Mouse (Mus musculus): ENCODE results near the gene Aqp12. TPM values are rescaled to one million over a fixed set of nuclear protein-coding genes. Genes with fewer than 3 reads are reported as not detected.

Aqp12 gene
- total and polyA plus RNA-seq, 2 experiments from 2014 or later = not detected

DNA sequence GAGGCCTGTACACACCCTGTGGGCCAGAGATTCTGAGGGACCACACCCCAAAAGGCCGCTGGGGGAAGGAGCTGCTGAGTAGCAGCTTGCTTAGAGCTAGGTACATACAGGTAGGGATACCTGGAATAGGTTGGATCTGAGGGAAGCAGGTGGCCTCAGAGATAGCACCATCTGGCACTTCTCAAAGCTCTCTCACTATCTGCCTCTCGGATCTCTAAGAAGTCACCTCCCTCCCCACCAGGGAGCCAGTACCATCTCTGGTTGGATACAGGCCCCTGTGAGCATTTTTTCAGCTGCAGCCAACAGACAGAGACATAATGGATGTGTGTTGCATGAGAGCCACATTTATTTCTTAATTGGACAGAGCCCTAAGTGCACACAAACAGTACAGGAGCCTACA, 9.0 kb downstream of the Aqp12 start:
- 63% methylated on average over 2 of the region's 2 CpGs for WGBS
- Histone ChIP-seq H3K9ac (no peak overlapping the region), H3K9me3 (ENCODE audit: low read length) (no peaks in the 10 kb centered on the region), H3K27me3 (ENCODE audit: insufficient read depth, low read length) (no peaks in the 10 kb centered on the region), H3K27ac (ENCODE audit: low read depth, low read length) (0 out of 2 replicates have a peak overlapping the region, but pooled peaks have one; percentile 0), H3K4me2 (ENCODE audit: low read depth) (no peak overlapping the region), H3K36me3 (ENCODE audit: insufficient read depth) (peaks cover 46% of the 10 kb centered on the region), H3K4me3 (ENCODE audit: low read depth, low read length) (no peak overlapping the region), H3K4me1 (ENCODE audit: insufficient read depth) (no peaks in the 10 kb centered on the region)
- DNase-seq (no peak), ATAC-seq (no peak)
- no peak for TF ChIP-seq CTCF (IDR thresholded peaks at IDR 0.05; ENCODE audit: low read depth)

DNA sequence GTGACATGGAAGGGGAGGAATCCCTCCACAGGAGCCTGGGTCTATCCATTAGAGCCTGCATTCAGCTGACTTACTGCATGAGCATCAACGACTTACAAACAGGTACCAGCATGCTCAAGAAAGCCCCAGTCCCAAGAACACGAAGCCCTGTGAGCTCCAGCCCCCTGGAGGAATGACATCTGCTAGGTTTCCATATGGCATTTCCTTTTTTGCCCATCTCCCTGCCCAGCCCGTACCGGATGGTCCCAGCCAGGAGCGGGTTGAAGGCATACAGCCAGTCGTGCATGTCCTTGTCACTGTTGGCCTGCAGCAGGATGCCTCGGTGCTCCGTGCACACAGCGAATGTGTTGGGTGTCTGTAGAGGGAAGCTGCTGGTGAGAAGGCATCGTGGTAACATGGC, 12.6 kb downstream of the Aqp12 start:
- no peaks in the 10 kb centered on the region for H3K27me3 ChIP-seq (ENCODE audit: insufficient read depth, low read length)
- peaks cover 82% of the 10 kb centered on the region for H3K36me3 ChIP-seq (ENCODE audit: insufficient read depth)
- no peak overlapping the region for H3K9ac ChIP-seq
- no peaks in the 10 kb centered on the region for H3K4me1 ChIP-seq (ENCODE audit: insufficient read depth)
- TF ChIP-seq CTCF (IDR thresholded peaks at IDR 0.05; ENCODE audit: low read depth) = no peak
- no peak overlapping the region for H3K4me2 ChIP-seq (ENCODE audit: low read depth)
- no peak for DNase-seq
- no peak for ATAC-seq
- no peak overlapping the region for H3K4me3 ChIP-seq (ENCODE audit: low read depth, low read length)
- WGBS = 90% methylated on average over 10 of the region's 10 CpGs
- H3K27ac ChIP-seq (ENCODE audit: low read depth, low read length) = no peak overlapping the region
- no peaks in the 10 kb centered on the region for H3K9me3 ChIP-seq (ENCODE audit: low read length)

DNA sequence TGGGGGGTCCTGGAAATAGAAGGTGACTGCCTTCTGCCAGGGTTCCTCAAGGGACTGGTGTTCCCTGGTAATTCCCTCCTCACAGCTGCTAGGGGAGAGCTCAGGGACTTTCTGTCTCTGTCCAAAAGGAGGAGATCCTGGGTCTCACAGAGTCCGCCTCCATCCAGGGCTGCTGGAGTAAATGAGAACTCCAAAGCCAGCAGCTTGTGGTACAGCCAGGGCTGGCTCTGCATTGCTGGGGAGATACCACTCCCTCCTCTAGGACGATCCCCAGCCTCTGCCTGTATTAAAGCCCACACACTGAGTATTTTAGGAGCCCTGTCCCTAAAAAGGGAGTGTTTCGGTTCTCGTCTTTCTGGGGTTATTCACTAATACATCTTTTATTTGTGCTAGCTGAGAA, 14.5 kb downstream of the Aqp12 start:
- Histone ChIP-seq H3K36me3 (ENCODE audit: insufficient read depth) (peaks cover 94% of the 10 kb centered on the region), H3K4me2 (ENCODE audit: low read depth) (no peak overlapping the region), H3K9ac (no peak overlapping the region), H3K4me3 (ENCODE audit: low read depth, low read length) (no peak overlapping the region), H3K4me1 (ENCODE audit: insufficient read depth) (no peaks in the 10 kb centered on the region), H3K27ac (ENCODE audit: low read depth, low read length) (no peak overlapping the region), H3K27me3 (ENCODE audit: insufficient read depth, low read length) (no peaks in the 10 kb centered on the region), H3K9me3 (ENCODE audit: low read length) (no peaks in the 10 kb centered on the region)
- ATAC-seq = no peak
- TF ChIP-seq CTCF (IDR thresholded peaks at IDR 0.05; ENCODE audit: low read depth) = no peak
- WGBS = 86% methylated on average over 4 of the region's 4 CpGs
- DNase-seq = no peak

DNA sequence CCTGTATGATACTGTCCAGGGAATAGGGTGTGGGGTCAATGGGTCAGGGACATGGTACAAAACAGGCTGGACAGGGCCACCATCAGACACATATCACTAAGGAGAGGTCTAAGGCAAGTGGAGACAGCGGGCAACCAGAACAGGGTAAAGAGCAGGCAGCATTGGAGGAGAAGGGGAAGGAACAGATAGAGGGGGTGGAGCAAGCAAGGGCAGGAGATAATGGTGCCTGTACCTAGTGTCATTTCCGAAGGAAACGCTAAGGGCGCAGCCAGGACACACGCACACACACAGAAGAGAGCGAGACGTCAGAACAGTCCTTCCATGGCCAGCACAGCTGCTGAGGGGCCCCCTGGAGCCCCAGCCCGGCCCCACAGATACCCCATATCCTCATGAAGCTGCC, 20.5 kb downstream of the Aqp12 start:
- Histone ChIP-seq H3K4me2 (ENCODE audit: low read depth) (no peak overlapping the region), H3K27me3 (ENCODE audit: insufficient read depth, low read length) (no peaks in the 10 kb centered on the region), H3K9me3 (ENCODE audit: low read length) (no peaks in the 10 kb centered on the region), H3K27ac (ENCODE audit: low read depth, low read length) (no peak overlapping the region), H3K9ac (no peak overlapping the region), H3K4me1 (ENCODE audit: insufficient read depth) (no peaks in the 10 kb centered on the region), H3K36me3 (ENCODE audit: insufficient read depth) (peaks cover 95% of the 10 kb centered on the region), H3K4me3 (ENCODE audit: low read depth, low read length) (no peak overlapping the region)
- DNase-seq (no peak), ATAC-seq (no peak)
- WGBS = 90% methylated on average over 8 of the region's 8 CpGs
- no peak for TF ChIP-seq CTCF (IDR thresholded peaks at IDR 0.05; ENCODE audit: low read depth)

DNA sequence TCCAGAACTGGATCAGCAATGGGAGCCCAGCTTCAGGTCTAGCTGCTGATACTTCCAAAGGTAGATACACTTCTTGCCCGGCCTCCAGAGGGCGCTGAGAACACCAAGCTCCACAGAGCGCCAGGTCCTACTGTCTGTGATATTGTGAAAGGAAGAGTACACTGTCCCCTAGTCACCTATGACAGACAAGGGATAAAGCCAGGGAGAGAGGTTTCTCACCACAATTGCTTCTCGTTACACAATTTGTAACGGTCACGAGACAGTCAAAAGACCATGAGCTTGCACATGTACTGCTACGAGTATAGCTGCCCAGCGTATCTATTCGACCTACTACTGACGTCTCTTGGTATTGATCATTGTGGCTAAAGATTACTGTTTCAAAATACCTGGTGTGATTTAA, 23.3 kb downstream of the Aqp12 start:
- Histone ChIP-seq H3K27ac (ENCODE audit: low read depth, low read length) (no peak overlapping the region), H3K27me3 (ENCODE audit: insufficient read depth, low read length) (no peaks in the 10 kb centered on the region), H3K4me2 (ENCODE audit: low read depth) (no peak overlapping the region), H3K4me3 (ENCODE audit: low read depth, low read length) (no peak overlapping the region), H3K4me1 (ENCODE audit: insufficient read depth) (no peaks in the 10 kb centered on the region), H3K9ac (no peak overlapping the region), H3K9me3 (ENCODE audit: low read length) (no peaks in the 10 kb centered on the region), H3K36me3 (ENCODE audit: insufficient read depth) (peaks cover 93% of the 10 kb centered on the region)
- no peak for ATAC-seq
- WGBS = 95% methylated on average over 10 of the region's 10 CpGs
- peak; percentile 26; the same call in 1 of the 2 replicates for TF ChIP-seq CTCF (IDR thresholded peaks at IDR 0.05; ENCODE audit: low read depth)
- no peak for DNase-seq

DNA sequence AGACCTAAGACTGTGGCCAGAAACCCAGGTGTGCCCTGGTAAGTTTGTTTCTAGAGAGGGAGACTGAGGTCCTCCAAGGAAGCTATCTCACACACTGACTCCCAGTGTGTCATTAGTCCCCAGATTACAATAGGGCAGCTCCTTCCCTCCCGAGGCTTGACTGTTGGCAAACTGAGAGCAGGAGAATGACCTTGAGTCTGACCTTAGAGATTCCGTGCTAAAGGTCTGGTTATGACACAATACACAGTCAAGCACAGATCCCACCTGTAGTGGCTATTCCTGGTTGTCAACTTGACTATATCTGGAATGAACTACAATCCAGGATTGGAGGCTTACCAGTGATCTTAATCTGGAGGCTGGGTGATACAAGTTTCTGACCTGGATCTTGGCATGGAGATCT, 23.9 kb downstream of the Aqp12 start:
- no peak for TF ChIP-seq CTCF (IDR thresholded peaks at IDR 0.05; ENCODE audit: low read depth)
- Histone ChIP-seq H3K9ac (no peak overlapping the region), H3K4me3 (ENCODE audit: low read depth, low read length) (no peak overlapping the region), H3K4me1 (ENCODE audit: insufficient read depth) (no peaks in the 10 kb centered on the region), H3K27ac (ENCODE audit: low read depth, low read length) (no peak overlapping the region), H3K36me3 (ENCODE audit: insufficient read depth) (peaks cover 92% of the 10 kb centered on the region), H3K27me3 (ENCODE audit: insufficient read depth, low read length) (no peaks in the 10 kb centered on the region), H3K4me2 (ENCODE audit: low read depth) (no peak overlapping the region), H3K9me3 (ENCODE audit: low read length) (no peaks in the 10 kb centered on the region)
- DNase-seq = no peak
- ATAC-seq = no peak
- WGBS = 86% methylated on average over 2 of the region's 2 CpGs

DNA sequence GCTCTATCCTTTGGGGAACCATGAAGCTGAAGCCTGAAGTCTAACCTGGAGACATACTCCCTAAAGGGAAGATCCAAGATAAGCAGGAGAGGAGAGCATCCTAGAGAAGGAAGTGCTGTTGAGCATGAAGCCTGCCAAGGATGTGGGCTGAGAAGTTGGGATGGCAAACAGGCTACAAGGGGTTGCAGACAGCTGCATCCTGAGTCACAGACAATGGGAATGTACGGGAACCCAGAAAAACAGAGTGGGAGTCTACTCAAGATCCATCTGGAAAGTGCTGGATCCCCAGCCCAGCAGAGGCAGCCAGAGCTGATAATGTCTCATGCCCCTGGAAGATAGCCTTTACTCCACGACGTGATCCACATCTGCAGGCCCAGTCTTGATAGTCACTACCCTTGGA, 25.1 kb downstream of the Aqp12 start:
- Histone ChIP-seq H3K9me3 (ENCODE audit: low read length) (no peaks in the 10 kb centered on the region), H3K4me3 (ENCODE audit: low read depth, low read length) (no peak overlapping the region), H3K27ac (ENCODE audit: low read depth, low read length) (no peak overlapping the region), H3K36me3 (ENCODE audit: insufficient read depth) (peaks cover 92% of the 10 kb centered on the region), H3K27me3 (ENCODE audit: insufficient read depth, low read length) (no peaks in the 10 kb centered on the region), H3K4me2 (ENCODE audit: low read depth) (no peak overlapping the region), H3K4me1 (ENCODE audit: insufficient read depth) (no peaks in the 10 kb centered on the region), H3K9ac (no peak overlapping the region)
- DNase-seq (no peak), ATAC-seq (no peak)
- 93% methylated on average over 3 of the region's 3 CpGs for WGBS
- TF ChIP-seq CTCF (IDR thresholded peaks at IDR 0.05; ENCODE audit: low read depth) = no peak

DNA sequence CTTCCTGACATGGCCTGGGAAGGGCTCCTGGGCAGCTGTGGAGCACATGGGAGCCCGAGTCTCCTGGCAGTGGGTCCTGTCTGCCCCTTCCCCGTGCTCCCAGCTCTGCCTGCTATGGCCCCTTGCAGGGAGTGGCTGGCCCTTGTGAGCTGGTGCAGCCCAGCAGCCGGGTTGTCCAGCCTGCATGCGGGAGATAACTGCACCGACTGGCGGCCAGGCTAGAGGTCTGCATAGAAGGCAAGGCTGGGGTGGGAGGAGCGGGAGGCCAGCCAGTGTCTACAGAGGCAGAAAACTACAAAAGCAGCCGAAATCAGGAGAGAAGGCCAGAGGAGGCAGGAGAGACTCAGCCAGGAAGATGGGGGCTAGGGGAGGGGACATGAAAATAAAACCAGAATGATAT, 27.9 kb downstream of the Aqp12 start:
- Histone ChIP-seq H3K9me3 (ENCODE audit: low read length) (no peaks in the 10 kb centered on the region), H3K27ac (ENCODE audit: low read depth, low read length) (no peak overlapping the region), H3K36me3 (ENCODE audit: insufficient read depth) (peaks cover 93% of the 10 kb centered on the region), H3K27me3 (ENCODE audit: insufficient read depth, low read length) (no peaks in the 10 kb centered on the region), H3K9ac (no peak overlapping the region), H3K4me2 (ENCODE audit: low read depth) (no peak overlapping the region), H3K4me1 (ENCODE audit: insufficient read depth) (no peaks in the 10 kb centered on the region), H3K4me3 (ENCODE audit: low read depth, low read length) (no peak overlapping the region)
- ATAC-seq = no peak
- WGBS = 68% methylated on average over 8 of the region's 8 CpGs
- no peak for TF ChIP-seq CTCF (IDR thresholded peaks at IDR 0.05; ENCODE audit: low read depth)
- DNase-seq = no peak

Measured in forebrain, postnatal 0 days (tissue).